Mouse (Mus musculus) E14TG2a.4 (cell line): ENCODE results near the gene Cracr2a.

Experiments
- CTCF ChIP-seq: conservative IDR thresholded peaks from 2 replicates; pipeline ENCODE4 v1.5.1; 2014; ENCODE audit warnings: low read length
- NANOG ChIP-seq: IDR thresholded peaks from 2 replicates; pipeline ENCODE4 v1.6.1; 2014; ENCODE audit warnings: borderline replicate concordance, low read length, mixed read lengths
- POU5F1 ChIP-seq: IDR thresholded peaks from 2 replicates; pipeline ENCODE4 v1.6.1; 2014; ENCODE audit warnings: low read length, borderline replicate concordance

DNA sequence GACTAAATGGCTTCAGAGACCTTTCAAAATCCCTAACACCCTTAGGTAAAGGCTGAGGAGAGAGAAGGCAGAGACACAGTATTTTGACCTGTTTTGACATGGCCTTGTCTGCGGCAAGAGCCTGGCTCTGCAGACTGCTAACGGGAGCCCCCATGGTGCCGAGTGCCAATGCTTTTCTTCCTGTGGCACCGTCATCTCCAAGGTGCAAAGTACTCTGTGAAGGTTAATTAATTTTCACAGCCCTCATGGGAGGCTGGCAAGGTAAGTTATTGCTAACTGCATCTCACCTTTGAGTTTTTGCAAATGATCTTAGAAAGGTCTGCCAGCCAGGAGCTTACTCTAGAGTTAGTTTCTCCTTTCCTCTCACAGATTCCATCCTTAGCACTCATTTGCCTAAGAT, 57.5 kb downstream of the Cracr2a start:
- no peak for TF ChIP-seq POU5F1
- TF ChIP-seq CTCF, result no peak
- no peak for TF ChIP-seq NANOG
